Mouse (Mus musculus) CH12.LX (cell line): ENCODE measurements around the gene Pcnx.

Experiments used
- CTCF ChIP-seq, 2 experiments: IDR thresholded peaks in 1 of 2; conservative IDR thresholded peaks in 1 of 2; 2 replicates each; pipeline ENCODE4 v1.5.1; 2011 to 2012; ENCODE audit warnings: low read depth in 2 of 2, low read length in 2 of 2, improper control_type of control experiment in 1 of 2, inconsistent platforms in 1 of 2, mild to moderate bottlenecking in 1 of 2, moderate library complexity in 1 of 2
- POLR2A ChIP-seq: IDR thresholded peaks from 2 replicates; pipeline ENCODE4 v1.6.1; 2011; ENCODE audit warnings: low read depth, mild to moderate bottlenecking, improper control_type of control experiment, low read length
- SMC3 ChIP-seq: IDR thresholded peaks from 2 replicates; pipeline ENCODE4 v1.6.1; 2011; ENCODE audit warnings: low read depth, low read length, improper control_type of control experiment

GRCm38 (mm10) chr12:81888954-81889353 lies 29.1 kb downstream of the Pcnx start:
- no peak for TF ChIP-seq POLR2A
- TF ChIP-seq SMC3, result no peak
- no peak for TF ChIP-seq CTCF (conservative IDR thresholded peaks at IDR 0.05 in 1 of 2, IDR thresholded peaks at IDR 0.05 in 1 of 2; ENCODE audit: low read depth in 2 of 2, low read length in 2 of 2)
